Mouse (Mus musculus) liver, postnatal 0 days (tissue): ENCODE results near the gene Dcst2. TPM values are rescaled to one million over a fixed set of nuclear protein-coding genes. Genes with fewer than 3 reads are reported as not detected.
A peak's percentile ranks its signal among the peaks of the same experiment; 100 is the strongest.

Experiments
- ATAC-seq: fragments of 200-750 bp; cut with Nextera tagmentation; 2 replicates; pipeline ENCODE4 v1.8.0; 2017; ENCODE audit warnings: mild to moderate bottlenecking, moderate library complexity
- DNase-seq: peaks from one replicate; pipeline ENCODE4 v3.0.0-alpha.2; 2016
- H3K27ac ChIP-seq: fragments of 300-500 bp; sonication (generic); 2 replicates; pipeline ENCODE4 v1.5.1; 2014; ENCODE audit warnings: antibody characterized with exemption, moderate library complexity, mild to moderate bottlenecking, low read depth
- H3K27me3 ChIP-seq: fragments of 300-500 bp; sonication (generic); 2 replicates; pipeline ENCODE4 v1.6.1; 2014; ENCODE audit warnings: low read length, control low read depth, mixed read lengths; ENCODE audit not compliant: insufficient read depth
- H3K36me3 ChIP-seq: fragments of 300-500 bp; sonication (generic); replicated peaks from 2 replicates; pipeline ENCODE4 v1.6.1; 2014; ENCODE audit warnings: mild to moderate bottlenecking, control low read depth, low read length, moderate library complexity, mixed read lengths; ENCODE audit not compliant: insufficient read depth
- H3K4me1 ChIP-seq: fragments of 300-500 bp; sonication (generic); 2 replicates; pipeline ENCODE4 v1.6.1; 2014; ENCODE audit warnings: antibody characterized with exemption, mild to moderate bottlenecking, control low read depth; ENCODE audit not compliant: insufficient read depth
- H3K4me2 ChIP-seq: fragments of 300-500 bp; sonication (generic); 2 replicates; pipeline ENCODE4 v1.6.1; 2014; ENCODE audit warnings: low read depth, mild to moderate bottlenecking, low read length, moderate library complexity, mixed read lengths
- H3K4me3 ChIP-seq: fragments of 300-500 bp; sonication (generic); 2 replicates; pipeline ENCODE4 v1.5.1; 2014; ENCODE audit warnings: low read depth, low read length
- H3K9ac ChIP-seq: fragments of 300-500 bp; sonication (generic); replicated peaks from 2 replicates; pipeline ENCODE4 v1.6.1; 2014; ENCODE audit warnings: mild to moderate bottlenecking, moderate library complexity
- H3K9me3 ChIP-seq: fragments of 300-500 bp; sonication (generic); 2 replicates; pipeline ENCODE4 v1.6.1; 2016; ENCODE audit warnings: mild to moderate bottlenecking, control low read depth, low read length, mixed read lengths
- CTCF ChIP-seq: sonication (generic); IDR thresholded peaks from 2 replicates; pipeline ENCODE4 v1.5.1; 2016; ENCODE audit warnings: antibody characterized with exemption, low read depth
- EP300 ChIP-seq: IDR thresholded peaks from 2 replicates; pipeline ENCODE4 v1.6.1; 2016; ENCODE audit warnings: antibody characterized with exemption, low read depth, mild to moderate bottlenecking
- WGBS: fragments of 180-500 bp; shearing (Covaris S2); extraction: QIAGEN DNeasy Blood & Tissue Kit; methylation state at CpG from one replicate; pipeline ENCODE4 v1.1.7; 2014; ENCODE audit not compliant: insufficient replicate concordance; 5-methylcytosine and 5-hydroxymethylcytosine counted together
- polyA plus RNA-seq: library from polyadenylated mRNA; unstranded; fragments of >200 nt; fragmentation: Nextera tagmentation; extraction: Ambion mirVana; gene quantifications from 2 replicates; pipeline ENCODE4 v1.2.1, GENCODE M21; 2015

The Dcst2 gene
- polyA plus RNA-seq, 1 experiment from 2014 or later = 0.05 TPM

DNA sequence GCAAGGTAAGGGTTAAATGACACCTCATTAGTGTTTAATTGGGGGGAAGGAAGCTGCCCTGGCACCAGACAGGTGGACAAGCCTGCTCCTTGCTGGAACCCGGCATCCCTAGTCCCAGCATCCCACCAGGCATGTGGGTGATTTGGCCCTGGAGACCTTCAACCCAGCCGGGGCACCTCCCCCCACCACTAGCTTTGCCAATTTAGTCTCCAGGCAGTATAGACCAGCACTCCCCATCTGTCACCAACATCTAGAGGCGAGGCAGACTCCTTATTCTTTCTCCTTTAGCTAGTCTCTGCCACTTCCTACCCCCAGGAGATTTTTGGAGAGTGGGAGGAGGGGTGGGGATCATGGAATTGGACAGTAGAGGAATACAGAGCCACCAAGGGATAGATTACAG is 31.4 kb upstream of the Dcst2 start:
- Histone ChIP-seq H3K36me3 (no peaks in the 10 kb centered on the region), H3K27ac (no peak overlapping the region), H3K4me1 (no peaks in the 10 kb centered on the region), H3K4me3 (no peak overlapping the region), H3K9me3 (no peaks in the 10 kb centered on the region), H3K9ac (no peak overlapping the region), H3K27me3 (peaks cover 20% of the 10 kb centered on the region), H3K4me2 (no peak overlapping the region)
- no peak for TF ChIP-seq CTCF
- no peak for TF ChIP-seq EP300
- WGBS = 51% methylated on average over 3 of the region's 3 CpGs
- DNase-seq (no peak), ATAC-seq (no peak)

DNA sequence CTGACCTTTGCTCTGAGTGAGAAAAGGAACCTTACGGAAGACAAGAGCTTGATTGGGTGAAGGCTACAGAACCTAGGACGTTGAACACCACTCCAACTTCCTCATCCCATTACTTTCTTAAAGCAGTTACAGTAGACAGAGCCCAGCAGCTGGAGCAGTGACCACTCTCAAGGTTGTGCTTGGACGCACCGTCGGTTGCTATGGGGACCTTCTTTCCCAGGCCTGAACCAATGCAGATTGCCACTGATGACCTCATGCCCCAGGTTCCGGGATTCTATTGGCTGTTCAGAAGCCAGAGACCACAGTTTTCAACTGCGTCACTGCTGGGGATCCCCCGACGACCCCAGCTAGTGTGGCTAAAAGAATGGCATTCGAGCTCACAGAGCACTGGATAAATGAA is 30.8 kb upstream of the Dcst2 start:
- DNase-seq = no peak
- Histone ChIP-seq H3K9ac (no peak overlapping the region), H3K27ac (no peak overlapping the region), H3K9me3 (no peaks in the 10 kb centered on the region), H3K4me2 (no peak overlapping the region), H3K27me3 (peaks cover 20% of the 10 kb centered on the region), H3K4me3 (no peak overlapping the region), H3K36me3 (no peaks in the 10 kb centered on the region), H3K4me1 (no peaks in the 10 kb centered on the region)
- ATAC-seq = no peak
- WGBS = 26% methylated on average over 10 of the region's 10 CpGs
- TF ChIP-seq CTCF = no peak
- no peak for TF ChIP-seq EP300

DNA sequence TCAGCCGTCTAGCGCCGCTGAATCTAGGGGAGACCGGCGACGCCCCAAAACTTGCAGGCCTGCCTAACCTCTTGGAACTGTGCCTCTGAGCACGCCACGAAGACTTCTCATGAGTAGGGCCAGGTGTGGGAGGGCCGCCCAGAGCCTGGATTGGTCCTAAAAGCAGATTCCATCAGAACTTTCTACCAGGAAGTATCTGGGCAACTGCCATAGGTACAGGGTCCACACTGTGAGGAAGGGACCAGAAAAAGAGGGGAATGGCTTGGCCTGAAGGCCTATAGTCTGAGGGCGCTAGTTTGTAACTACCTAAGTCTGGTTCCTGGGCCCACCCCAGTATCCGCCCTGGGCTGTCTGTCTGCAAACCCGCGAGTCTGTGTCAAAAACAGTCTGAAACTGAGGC is 30.2 kb upstream of the Dcst2 start:
- Histone ChIP-seq H3K27ac (no peak overlapping the region), H3K9ac (no peak overlapping the region), H3K4me1 (no peaks in the 10 kb centered on the region), H3K4me2 (no peak overlapping the region), H3K36me3 (no peaks in the 10 kb centered on the region), H3K27me3 (peaks cover 20% of the 10 kb centered on the region), H3K9me3 (no peaks in the 10 kb centered on the region), H3K4me3 (no peak overlapping the region)
- TF ChIP-seq EP300 (no peak), CTCF (no peak)
- DNase-seq (no peak), ATAC-seq (no peak)
- WGBS = 74% methylated on average over 13 of the region's 13 CpGs

DNA sequence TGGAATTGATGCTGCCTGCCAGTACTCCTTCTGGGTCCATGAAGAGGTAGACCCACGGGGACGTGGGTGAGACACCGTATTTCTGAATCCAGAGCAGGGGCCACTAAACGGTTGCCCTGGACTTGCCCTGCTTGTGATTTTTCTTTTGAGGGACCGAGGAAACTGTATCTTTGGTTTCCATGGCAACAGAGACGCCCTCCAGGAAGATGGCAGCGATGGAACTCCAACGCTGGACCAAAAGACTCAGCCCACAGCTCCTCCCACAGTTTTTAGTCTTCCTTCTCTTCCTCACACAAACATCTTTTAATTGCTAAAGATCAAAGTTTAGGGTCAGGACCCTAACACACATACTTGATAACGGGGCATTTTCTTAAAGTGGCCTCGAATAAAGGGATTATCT is 29.8 kb upstream of the Dcst2 start:
- Histone ChIP-seq H3K4me1 (no peaks in the 10 kb centered on the region), H3K27ac (no peak overlapping the region), H3K4me2 (no peak overlapping the region), H3K27me3 (peaks cover 20% of the 10 kb centered on the region), H3K36me3 (no peaks in the 10 kb centered on the region), H3K4me3 (no peak overlapping the region), H3K9ac (no peak overlapping the region), H3K9me3 (no peaks in the 10 kb centered on the region)
- TF ChIP-seq EP300 (no peak), CTCF (no peak)
- DNase-seq (no peak), ATAC-seq (no peak)
- 63% methylated on average over 10 of the region's 10 CpGs for WGBS

DNA sequence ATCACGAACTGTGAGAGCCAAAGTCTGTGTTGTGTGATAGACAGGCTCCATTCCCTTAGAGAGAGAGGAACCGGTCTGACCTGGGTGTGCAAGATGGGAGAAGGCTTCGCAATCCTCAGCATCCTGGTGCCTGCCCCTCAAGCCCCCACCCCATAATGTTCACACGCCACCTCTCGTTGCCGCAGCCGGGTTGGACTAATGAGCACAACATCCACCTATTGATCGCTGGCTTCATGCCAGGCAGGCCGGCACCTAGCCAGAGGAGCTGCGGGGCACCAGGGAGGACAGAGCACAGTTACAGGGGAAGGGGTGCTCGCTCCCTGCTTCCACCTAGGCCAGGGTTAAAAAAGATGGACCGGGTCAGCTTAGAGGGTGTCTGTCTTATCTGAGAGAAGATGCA is 29.3 kb upstream of the Dcst2 start:
- Histone ChIP-seq H3K4me1 (peaks cover 4% of the 10 kb centered on the region), H3K4me2 (no peak overlapping the region), H3K27me3 (peaks cover 16% of the 10 kb centered on the region), H3K9me3 (no peaks in the 10 kb centered on the region), H3K36me3 (no peaks in the 10 kb centered on the region), H3K27ac (no peak overlapping the region), H3K4me3 (no peak overlapping the region), H3K9ac (no peak overlapping the region)
- peak; percentile 86 for DNase-seq
- peak; percentile 75 for ATAC-seq
- TF ChIP-seq EP300 = no peak
- no peak for TF ChIP-seq CTCF
- WGBS = 59% methylated on average over 12 of the region's 12 CpGs

DNA sequence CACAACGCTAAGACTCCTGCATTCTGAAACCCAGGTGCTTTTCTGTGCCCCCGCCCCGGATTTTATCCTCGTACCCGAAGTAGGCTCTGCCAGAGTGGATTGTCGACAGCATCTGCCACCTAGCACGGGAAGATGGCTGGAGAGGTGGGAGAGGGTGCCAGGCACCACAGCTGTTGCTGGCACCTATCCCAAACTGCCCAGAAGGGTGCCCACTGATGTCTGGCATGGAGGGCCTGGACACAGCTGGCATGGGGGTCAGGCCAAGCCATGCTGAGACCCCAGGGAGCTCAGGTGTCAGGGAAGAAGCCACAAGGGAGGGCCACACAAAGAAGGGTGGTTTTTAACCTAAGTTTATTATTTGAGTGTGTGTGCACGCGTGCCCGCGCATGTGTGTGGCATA is 28.7 kb upstream of the Dcst2 start:
- 84% methylated on average over 11 of the region's 11 CpGs for WGBS
- H3K4me3 ChIP-seq = no peak overlapping the region
- peaks cover 14% of the 10 kb centered on the region for H3K27me3 ChIP-seq

DNA sequence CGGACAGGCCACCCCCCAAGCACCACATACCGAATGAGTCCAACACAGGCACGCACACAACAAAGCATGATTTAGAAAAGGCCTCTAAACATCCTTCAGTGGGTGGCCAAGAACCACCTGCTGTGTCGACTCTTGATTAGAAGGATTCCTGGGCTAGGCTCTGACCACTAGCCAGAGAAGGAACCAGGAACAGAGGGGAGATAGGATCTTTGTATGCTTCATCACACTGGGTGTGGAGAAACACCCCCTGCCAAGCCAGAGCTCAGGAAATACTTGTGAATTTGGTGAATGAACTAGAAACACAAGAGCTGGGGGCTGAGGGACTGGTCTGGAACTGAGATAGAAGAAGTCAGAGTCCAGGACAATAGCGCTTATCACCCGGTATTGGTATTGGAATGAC is 25.2 kb upstream of the Dcst2 start:
- Histone ChIP-seq H3K27ac (no peak overlapping the region), H3K4me2 (no peak overlapping the region), H3K9ac (no peak overlapping the region), H3K4me1 (peaks cover 11% of the 10 kb centered on the region), H3K4me3 (no peak overlapping the region), H3K27me3 (peaks cover 8% of the 10 kb centered on the region), H3K9me3 (no peaks in the 10 kb centered on the region), H3K36me3 (no peaks in the 10 kb centered on the region)
- DNase-seq = no peak
- TF ChIP-seq CTCF (no peak), EP300 (no peak)
- ATAC-seq = no peak
- 45% methylated on average over 6 of the region's 6 CpGs for WGBS

More for the DNA sequence above, 28.7 kb upstream of the Dcst2 start:
- Histone ChIP-seq H3K4me1 (peaks cover 8% of the 10 kb centered on the region), H3K4me2 (no peak overlapping the region), H3K36me3 (no peaks in the 10 kb centered on the region), H3K27ac (no peak overlapping the region), H3K9me3 (no peaks in the 10 kb centered on the region), H3K9ac (no peak overlapping the region)
- TF ChIP-seq CTCF = no peak
- no peak for TF ChIP-seq EP300
- DNase-seq (no peak), ATAC-seq (no peak)
